Mouse (Mus musculus) CH12.LX (cell line): Measurements from ENCODE around the gene Mospd2. TPM values are rescaled to one million over a fixed set of nuclear protein-coding genes. Genes with fewer than 3 reads are reported as not detected.

Experiments used
- DNase-seq: peaks from one replicate; pipeline ENCODE4 v3.0.0-alpha.2; 2013; ENCODE audit errors: extremely low read depth
- H3K27ac ChIP-seq: 2 replicates; pipeline ENCODE4 v1.5.1; 2012; ENCODE audit warnings: low read depth, mild to moderate bottlenecking, control low read depth, moderate library complexity; ENCODE audit not compliant: insufficient read depth
- H3K27me3 ChIP-seq: replicated peaks from 2 replicates; pipeline ENCODE3; 2012; ENCODE audit warnings: inconsistent platforms
- H3K36me3 ChIP-seq, 2 experiments: replicated peaks in 1 of 2; 2 replicates each; pipeline versions ENCODE3 to v1.6.1; 2012; ENCODE audit warnings: inconsistent platforms in 1 of 2, low read length in 1 of 2, mild to moderate bottlenecking in 1 of 2, mixed read lengths in 1 of 2, moderate library complexity in 1 of 2; ENCODE audit not compliant: control insufficient read depth in 1 of 2, insufficient read depth in 1 of 2
- H3K4me1 ChIP-seq, 2 experiments: 2 replicates each; pipeline ENCODE4 v1.6.1; 2012; ENCODE audit warnings: inconsistent platforms in 1 of 2, moderate library complexity in 1 of 2; ENCODE audit not compliant: insufficient read depth in 2 of 2, control insufficient read depth in 1 of 2
- H3K4me2 ChIP-seq: 2 replicates; pipeline ENCODE4 v1.6.1; 2012; ENCODE audit warnings: low read depth, mild to moderate bottlenecking, control low read depth; ENCODE audit not compliant: poor library complexity, insufficient read depth, severe bottlenecking
- H3K4me3 ChIP-seq, 3 experiments: fragments of 150-350 bp in 1 of 3; sonication (generic) in 1 of 3; replicated peaks in 1 of 3; 2 replicates each; pipeline versions ENCODE3 to v1.5.1; 2011 to 2012; ENCODE audit warnings: low read depth in 2 of 3, low read length in 2 of 3, mild to moderate bottlenecking in 2 of 3, moderate library complexity in 2 of 3, control low read depth in 1 of 3, improper control_type of control experiment in 1 of 3, inconsistent platforms in 1 of 3, mixed read lengths in 1 of 3; ENCODE audit not compliant: poor library complexity in 1 of 3
- H3K79me2 ChIP-seq: replicated peaks from 2 replicates; pipeline ENCODE4 v1.6.1; 2012; ENCODE audit warnings: mild to moderate bottlenecking, moderate library complexity; ENCODE audit not compliant: control insufficient read depth, poor library complexity, insufficient read depth, severe bottlenecking; ENCODE audit errors: extremely low read depth
- H3K9ac ChIP-seq: 2 replicates; pipeline ENCODE4 v1.6.1; 2012; ENCODE audit warnings: low read depth, mild to moderate bottlenecking, control low read depth, moderate library complexity; ENCODE audit not compliant: insufficient read depth
- H3K9me3 ChIP-seq: replicated peaks from 2 replicates; pipeline ENCODE3; 2012; ENCODE audit warnings: low read length, inconsistent platforms, mixed read lengths
- CHD2 ChIP-seq: IDR thresholded peaks from 2 replicates; pipeline ENCODE4 v1.6.1; 2011; ENCODE audit warnings: low read length, improper control_type of control experiment
- E2F4 ChIP-seq: IDR thresholded peaks from 2 replicates; pipeline ENCODE4 v1.6.1; 2011; ENCODE audit warnings: low read depth, low read length, improper control_type of control experiment; ENCODE audit not compliant: insufficient replicate concordance
- ELF1 ChIP-seq: IDR thresholded peaks from 2 replicates; pipeline ENCODE4 v1.6.1; 2014; ENCODE audit warnings: low read depth, mild to moderate bottlenecking, inconsistent platforms, low read length, improper control_type of control experiment
- ETS1 ChIP-seq: conservative IDR thresholded peaks from 2 replicates; pipeline ENCODE4 v1.6.1; 2012; ENCODE audit warnings: low read depth, mild to moderate bottlenecking, inconsistent platforms, low read length, improper control_type of control experiment, moderate library complexity
- JUN ChIP-seq: IDR thresholded peaks from 2 replicates; pipeline ENCODE4 v1.6.1; 2011; ENCODE audit warnings: low read depth, mild to moderate bottlenecking, low read length, improper control_type of control experiment, moderate library complexity; ENCODE audit not compliant: insufficient read depth
- KAT2A ChIP-seq: IDR thresholded peaks from 2 replicates; pipeline ENCODE4 v1.6.1; 2012; ENCODE audit warnings: low read length, improper control_type of control experiment, inconsistent platforms; ENCODE audit not compliant: insufficient replicate concordance
- MAX ChIP-seq: IDR thresholded peaks from 2 replicates; pipeline ENCODE4 v1.6.1; 2011; ENCODE audit warnings: low read length, improper control_type of control experiment
- NRF1 ChIP-seq: IDR thresholded peaks from 2 replicates; pipeline ENCODE4 v1.6.1; 2014; ENCODE audit warnings: low read depth, mild to moderate bottlenecking, inconsistent platforms, low read length, improper control_type of control experiment, moderate library complexity
- POLR2A ChIP-seq: IDR thresholded peaks from 2 replicates; pipeline ENCODE4 v1.6.1; 2011; ENCODE audit warnings: low read depth, mild to moderate bottlenecking, improper control_type of control experiment, low read length
- RAD21 ChIP-seq: IDR thresholded peaks from 2 replicates; pipeline ENCODE4 v1.6.1; 2011; ENCODE audit warnings: low read depth, mild to moderate bottlenecking, low read length, improper control_type of control experiment, moderate library complexity
- TBP ChIP-seq: conservative IDR thresholded peaks from 2 replicates; pipeline ENCODE4 v1.6.1; 2011; ENCODE audit warnings: low read depth, low read length, improper control_type of control experiment
- TCF12 ChIP-seq: IDR thresholded peaks from 2 replicates; pipeline ENCODE4 v1.6.1; 2014; ENCODE audit warnings: low read depth, mild to moderate bottlenecking, inconsistent platforms, low read length, improper control_type of control experiment
- USF1 ChIP-seq: IDR thresholded peaks from 2 replicates; pipeline ENCODE4 v1.6.1; 2014; ENCODE audit warnings: low read depth, mild to moderate bottlenecking, inconsistent platforms, low read length, improper control_type of control experiment
- ZKSCAN1 ChIP-seq: IDR thresholded peaks from 2 replicates; pipeline ENCODE4 v1.6.1; 2012; ENCODE audit warnings: low read depth, inconsistent platforms, low read length, improper control_type of control experiment, borderline replicate concordance
- dilution Hi-C: fragments of 300-500 bp; cut with MboI; formaldehyde crosslinking; loops from 2 replicates; pipeline ENCODE4 v1.14.3; 2020; ENCODE audit warnings: low sequenced_read_pairs; ENCODE audit not compliant: extremely low pct_unique_long_range_greater_than_20kb, extremely low pct_ligation_motif_present
- in situ Hi-C: fragments of 300-500 bp; cut with MboI; formaldehyde crosslinking; loops from 3 replicates; pipeline ENCODE4 v1.14.3; 2019; ENCODE audit warnings: low sequenced_read_pairs, low pct_ligation_motif_present, low pct_unique_long_range_greater_than_20kb, mixed read lengths
- polyA plus RNA-seq: library from polyadenylated mRNA; unstranded; fragments of >175 nt; gene quantifications from 2 replicates; pipeline ENCODE4 v1.2.1, GENCODE M21; 2012; ENCODE audit warnings: low read depth; ENCODE audit not compliant: insufficient read length
- total RNA-seq, 2 experiments: library from RNA; depleted of rRNA; stranded (reverse); fragments of 300-350 nt in 1 of 2; fragments of >200 nt in 1 of 2; gene quantifications; 2 replicates each; pipeline ENCODE4 v1.2.3; 2012 to 2014

Gene Mospd2
- total and polyA plus RNA-seq, 3 experiments, result 8.0 to 15.9 (median 8.7) TPM

GRCm38 (mm10) chrX:164952601-164953375 lies 27.4 kb downstream of the Mospd2 start:
- H3K79me2 ChIP-seq, result no peaks in the 10 kb centered on the region
- TF ChIP-seq TCF12 (no peak), JUN (no peak), ELF1 (no peak), MAX (no peak), ETS1 (no peak), ZKSCAN1 (no peak), E2F4 (no peak), TBP (no peak)
- peaks cover 0 to 4% of the 10 kb centered on the region in 2 experiments; a peak in 1 of 4 replicates for H3K4me1 ChIP-seq
- in situ Hi-C loops, result no loop called here
- DNase-seq, result no peak
- H3K36me3 ChIP-seq, result peaks cover 0 to 7% of the 10 kb centered on the region in 2 experiments
- dilution Hi-C loops, result no loop called here
- H3K4me3 ChIP-seq, result no peak overlapping the region
- no peak overlapping the region for H3K9ac ChIP-seq
- no peaks in the 10 kb centered on the region for H3K27me3 ChIP-seq
- H3K9me3 ChIP-seq, result no peaks in the 10 kb centered on the region
- H3K27ac ChIP-seq, result no peak overlapping the region
- H3K4me2 ChIP-seq, result no peak overlapping the region

GRCm38 (mm10) chrX:164951858-164952576 lies 28.2 kb downstream of the Mospd2 start:
- no peak overlapping the region for H3K27ac ChIP-seq
- no peaks in the 10 kb centered on the region for H3K27me3 ChIP-seq
- H3K9ac ChIP-seq, result no peak overlapping the region
- in situ Hi-C loops, result no loop called here
- TF ChIP-seq CHD2 (no peak), KAT2A (no peak), NRF1 (no peak)
- dilution Hi-C loops, result no loop called here
- H3K79me2 ChIP-seq, result no peaks in the 10 kb centered on the region
- no peaks in the 10 kb centered on the region for H3K9me3 ChIP-seq
- no peak for DNase-seq
- H3K4me2 ChIP-seq, result no peak overlapping the region
- H3K4me3 ChIP-seq, result no peak overlapping the region
- peaks cover 0 to 4% of the 10 kb centered on the region in 2 experiments; a peak in 1 of 4 replicates for H3K4me1 ChIP-seq
- H3K36me3 ChIP-seq, result peaks cover 0 to 8% of the 10 kb centered on the region in 2 experiments

- Histone ChIP-seq H3K27me3 (no peaks in the 10 kb centered on the region), H3K4me2 (no peak overlapping the region), H3K79me2 (no peaks in the 10 kb centered on the region)
- TF ChIP-seq USF1, result no peak
- no peak for TF ChIP-seq RAD21
- TF ChIP-seq JUN, result no peak
- no peak for TF ChIP-seq POLR2A
- TF ChIP-seq, all 38 proteins: peak for 0
- peaks cover 5 to 27% of the 10 kb centered on the region in 2 experiments for H3K36me3 ChIP-seq
- H3K9ac ChIP-seq, result no peak overlapping the region
- dilution Hi-C loops (no loop called here), in situ Hi-C loops (no loop called here)
- H3K27ac ChIP-seq, result no peak overlapping the region
- 0 out of 4 replicates have a peak, but pooled peaks cover 0 to 2% of the 10 kb centered on the region in 2 experiments for H3K4me1 ChIP-seq
- DNase-seq, result peak; percentile 3
- no peak overlapping the region for H3K4me3 ChIP-seq
- no peaks in the 10 kb centered on the region for H3K9me3 ChIP-seq
Observed at GRCm38 (mm10) chrX:164941540-164941939, 38.6 kb downstream of the Mospd2 start.
